Mouse (Mus musculus): Measurements from ENCODE around the gene Retreg2.

- TF ChIP-seq CTCF (IDR thresholded peaks at IDR 0.05; ENCODE audit: control insufficient read depth, insufficient read depth, low read length) (peak; percentile 86), POLR2A (IDR thresholded peaks at IDR 0.05; ENCODE audit: borderline replicate concordance, control insufficient read depth, low read depth, low read length) (peak; percentile 40; the same call in 1 of the 2 replicates)
Measured at GRCm38 (mm10) chr1:75124346-75125321, 17.9 kb upstream of the Retreg2 start, which contains the start of gene Nhej1.

Data from bone marrow, adult 2 months (tissue).